Mouse (Mus musculus) spleen, adult 2 months (tissue): ENCODE results near the gene Gopc.

ENCODE experiments used
- CTCF ChIP-seq: fragments of 200-500 bp; IDR thresholded peaks from 2 replicates; pipeline ENCODE4 v1.5.1; 2011; ENCODE audit warnings: mild to moderate bottlenecking, inconsistent platforms; ENCODE audit not compliant: insufficient read depth, insufficient read length, insufficient replicate concordance; ENCODE audit errors: extremely low read depth
- POLR2A ChIP-seq: fragments of 200-500 bp; IDR thresholded peaks from 2 replicates; pipeline ENCODE4 v1.6.1; 2011; ENCODE audit warnings: low read depth, low read length, inconsistent platforms

GRCm38 (mm10) chr10:52287852-52288533 is 93.9 kb downstream of the Gopc start:
- TF ChIP-seq CTCF (no peak), POLR2A (no peak)
